Mouse (Mus musculus): ENCODE measurements around the gene Prkar1b. TPM values are rescaled to one million over a fixed set of nuclear protein-coding genes. Genes with fewer than 3 reads are reported as not detected.

Prkar1b gene
- total RNA-seq, 4 experiments from 2014 or later = 413 to 462 (median 429) TPM

GRCm38 (mm10) chr5:138979840-138980239, 170.0 kb downstream of the Prkar1b start:
- no peak for DNase-seq (ENCODE audit: low spot score in 2 of 2)

DNA sequence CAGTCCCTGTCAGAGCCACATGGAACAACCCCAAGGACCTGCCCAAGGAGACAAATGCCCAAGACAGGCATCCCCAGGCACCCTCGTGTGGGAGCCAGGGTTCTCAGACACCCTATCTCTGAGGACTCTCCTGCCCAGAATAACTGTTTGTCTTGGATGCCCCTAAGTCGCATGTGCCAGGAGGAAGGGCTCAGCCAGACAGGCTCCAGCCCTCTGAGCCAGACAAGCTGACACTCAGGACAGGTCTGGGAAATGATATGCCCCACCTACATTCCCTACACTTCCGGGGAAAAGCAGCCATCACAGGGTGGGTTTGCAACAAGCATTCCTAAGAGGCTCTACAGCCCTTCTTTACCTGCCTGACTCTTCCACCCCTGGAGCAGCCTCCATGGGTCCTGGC, 172.0 kb downstream of the Prkar1b start:
- DNase-seq (ENCODE audit: low spot score in 2 of 2) = no peak

DNA sequence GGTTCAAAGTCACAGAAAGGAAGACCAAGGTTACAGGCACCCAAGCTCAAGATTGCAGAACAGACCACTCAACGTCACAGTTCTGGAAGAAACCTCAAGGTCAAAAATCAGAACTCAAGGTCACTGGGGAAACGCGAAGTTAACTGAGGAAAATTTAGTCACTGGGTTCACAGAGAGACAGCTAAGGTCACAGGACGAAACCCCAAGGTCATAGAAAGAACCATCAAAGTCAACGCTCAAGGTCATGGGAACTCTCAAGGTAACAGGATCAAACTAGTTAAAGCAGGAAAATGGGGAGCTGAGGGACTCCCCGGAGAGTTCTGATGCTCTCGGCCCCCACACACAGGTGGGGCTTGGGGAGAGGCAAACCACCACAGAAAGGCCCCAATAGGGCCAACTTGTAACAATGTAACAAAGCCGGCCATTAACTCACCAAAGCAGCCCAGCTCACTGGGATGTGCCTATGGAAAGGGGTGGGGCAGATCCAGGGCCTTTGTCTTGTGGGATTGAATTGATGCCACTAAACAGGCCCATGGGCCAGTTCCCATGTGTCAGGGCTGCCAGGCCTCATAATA, 174.8 kb downstream of the Prkar1b start:
- DNase-seq (ENCODE audit: low spot score in 2 of 2) = no peak

- no peak for DNase-seq (ENCODE audit: low spot score in 2 of 2)
These were observed 176.3 kb downstream of the Prkar1b start for GRCm38 (mm10) chr5:138973480-138973879.

- no peak for DNase-seq (ENCODE audit: low spot score in 2 of 2)
These were observed 178.4 kb downstream of the Prkar1b start for GRCm38 (mm10) chr5:138971405-138971804.

DNA sequence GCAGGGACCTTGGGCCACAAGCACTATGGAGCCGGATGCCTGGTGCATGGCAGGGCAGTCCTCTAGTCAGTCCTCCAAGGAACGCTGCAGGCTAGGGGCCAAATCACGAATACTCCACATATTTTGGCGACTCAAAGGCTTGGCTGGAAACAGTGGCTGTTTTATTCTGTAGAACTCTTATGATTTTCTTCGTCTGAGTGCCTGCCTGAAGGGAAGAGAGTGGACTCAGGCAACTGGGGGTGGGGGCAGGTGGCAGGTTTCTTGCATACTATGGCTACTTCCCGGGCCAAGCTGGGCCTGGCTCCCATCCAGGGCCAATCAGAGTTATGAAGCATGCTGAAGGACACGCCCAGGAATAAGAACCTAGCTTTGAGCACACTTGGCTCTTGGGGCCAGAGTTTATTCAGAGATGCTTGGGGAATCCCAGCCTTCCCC, 179.7 kb downstream of the Prkar1b start:
- DNase-seq (ENCODE audit: low spot score in 2 of 2) = no peak

Other genes starting within 250 kb of the Prkar1b start
- 10 to 100 TPM; 41.3 to 48.8 (median 46.4) TPM for gene Pdgfa, start 152.6 kb downstream of the Prkar1b start, total RNA-seq (2022)
- 1 to 10 TPM; 6.7 to 9.0 (median 8.5) TPM for gene Dnaaf5, start 222 bp upstream of the Prkar1b start, total RNA-seq (2022)
- gene Sun1, start 50.6 kb upstream of the Prkar1b start, total RNA-seq (2022) = 10 to 100 TPM; 87.2 to 98.8 (median 91.4) TPM
- 10 to 100 TPM; 47.8 to 56.9 (median 50.8) TPM for gene Get4, start 102.3 kb upstream of the Prkar1b start, total RNA-seq (2022)
- gene Adap1, start 175.6 kb upstream of the Prkar1b start, total RNA-seq (2022) = 100 to 1,000 TPM; 148 to 186 (median 164) TPM
- gene Cox19, start 201.4 kb upstream of the Prkar1b start, total RNA-seq (2022) = 10 to 100 TPM; 59.0 to 75.5 (median 67.5) TPM
- not detected for gene Cyp2w1, start 202.6 kb upstream of the Prkar1b start, total RNA-seq (2022)
- 10 to 100 TPM; 12.2 to 14.8 (median 13.2) TPM for gene Gpr146, start 227.7 kb upstream of the Prkar1b start, total RNA-seq (2022)

Measured in layer of hippocampus, adult 8-10 months (tissue).